Mouse (Mus musculus) myocyte (in vitro differentiated cells): Measurements from ENCODE around the gene Ulk4. TPM values are rescaled to one million over a fixed set of nuclear protein-coding genes. Genes with fewer than 3 reads are reported as not detected.

ENCODE experiments used
- H3K27me3 ChIP-seq: one replicate; pipeline ENCODE4 v1.6.1; 2011; ENCODE audit not compliant: control insufficient read depth, insufficient read depth, insufficient read length
- H3K36me3 ChIP-seq: one replicate; pipeline ENCODE4 v1.6.1; 2011; ENCODE audit not compliant: control insufficient read depth, insufficient read depth
- H3K4me2 ChIP-seq: one replicate; pipeline ENCODE4 v1.6.1; 2011; ENCODE audit warnings: low read depth, control low read depth
- H3K4me3 ChIP-seq: one replicate; pipeline ENCODE4 v1.5.1; 2011; ENCODE audit warnings: mild to moderate bottlenecking, control low read depth, moderate library complexity
- H3K79me2 ChIP-seq: one replicate; pipeline ENCODE4 v1.6.1; 2011; ENCODE audit not compliant: control insufficient read depth, insufficient read depth
- H3ac ChIP-seq: one replicate; pipeline ENCODE4 v1.6.1; 2011; ENCODE audit not compliant: control insufficient read depth, insufficient read length
- CEBPB ChIP-seq: IDR thresholded peaks from 2 replicates; pipeline ENCODE4 v1.6.1; 2011; ENCODE audit warnings: mild to moderate bottlenecking, moderate library complexity; ENCODE audit not compliant: poor library complexity, insufficient read depth, severe bottlenecking
- E2F4 ChIP-seq: IDR thresholded peaks from one replicate; pipeline ENCODE4 v1.6.1; 2011; ENCODE audit warnings: mild to moderate bottlenecking, control low read depth, moderate library complexity; ENCODE audit not compliant: insufficient read depth
- MAX ChIP-seq: IDR thresholded peaks from one replicate; pipeline ENCODE4 v1.6.1; 2011; ENCODE audit warnings: low read depth, mild to moderate bottlenecking, control low read depth
- MYOD1 ChIP-seq, 3 experiments: IDR thresholded peaks; one replicate each; pipeline ENCODE4 v1.6.1; 2011; ENCODE audit warnings: control low read depth in 2 of 3, low read depth in 2 of 3, mild to moderate bottlenecking in 2 of 3, moderate library complexity in 1 of 3; ENCODE audit not compliant: insufficient read length in 2 of 3, control insufficient read depth in 1 of 3
- MYOG ChIP-seq, 3 experiments: IDR thresholded peaks; one replicate each; pipeline ENCODE4 v1.6.1; 2011; ENCODE audit warnings: control low read depth in 2 of 3, low read depth in 2 of 3, mild to moderate bottlenecking in 2 of 3; ENCODE audit not compliant: insufficient read length in 2 of 3, control insufficient read depth in 1 of 3, insufficient read depth in 1 of 3
- POLR2A ChIP-seq: IDR thresholded peaks from one replicate; pipeline ENCODE4 v1.6.1; 2011; ENCODE audit warnings: low read depth, mild to moderate bottlenecking, control low read depth, moderate library complexity; ENCODE audit not compliant: insufficient read length
- POLR2AphosphoS2 ChIP-seq: IDR thresholded peaks from one replicate; pipeline ENCODE4 v1.6.1; 2011; ENCODE audit warnings: low read depth, control low read depth; ENCODE audit not compliant: insufficient read length
- REST ChIP-seq: IDR thresholded peaks from one replicate; pipeline ENCODE4 v1.6.1; 2011; ENCODE audit warnings: mild to moderate bottlenecking, control low read depth, moderate library complexity; ENCODE audit not compliant: insufficient read depth, insufficient read length
- SRF ChIP-seq: IDR thresholded peaks from one replicate; pipeline ENCODE4 v1.6.1; 2011; ENCODE audit warnings: low read depth; ENCODE audit not compliant: control insufficient read depth, insufficient read length
- TCF12 ChIP-seq: IDR thresholded peaks from one replicate; pipeline ENCODE4 v1.6.1; 2011; ENCODE audit warnings: mild to moderate bottlenecking, control low read depth; ENCODE audit not compliant: poor library complexity, insufficient read depth, severe bottlenecking
- TCF3 ChIP-seq: IDR thresholded peaks from one replicate; pipeline ENCODE4 v1.6.1; 2011; ENCODE audit warnings: low read depth, control low read depth; ENCODE audit not compliant: insufficient read length
- USF1 ChIP-seq: IDR thresholded peaks from one replicate; pipeline ENCODE4 v1.6.1; 2011; ENCODE audit warnings: low read depth, mild to moderate bottlenecking, control low read depth, moderate library complexity
- polyA plus RNA-seq: library from polyadenylated mRNA; unstranded; fragments of >200 nt; fragmentation: generic; extraction: Trizol; gene quantifications from one replicate; pipeline ENCODE4 v1.2.1, GENCODE M21; 2012; ENCODE audit warnings: missing spikeins

Gene Ulk4
- polyA plus RNA-seq, 1 experiment, result 0.85 TPM

DNA sequence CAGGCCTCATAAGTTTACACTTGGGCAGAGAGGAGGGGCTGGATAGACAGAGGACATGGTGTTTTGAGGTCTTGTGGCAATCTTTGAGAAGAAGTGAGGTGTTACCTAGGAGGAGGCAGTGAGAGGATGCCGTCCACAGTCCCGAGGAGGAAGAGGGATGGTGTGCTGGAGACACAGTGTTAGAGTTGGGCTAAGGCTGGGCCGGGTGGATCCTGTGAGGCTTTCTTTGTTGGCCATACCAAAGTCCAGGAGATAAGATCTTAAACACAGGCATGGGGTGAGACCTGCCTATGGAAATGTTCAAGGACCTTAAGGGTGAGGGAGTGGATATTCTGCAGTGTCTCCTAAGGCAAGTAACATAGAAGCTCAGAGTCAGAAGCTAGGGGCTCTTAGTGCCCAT lies 325.1 kb downstream of the Ulk4 start:
- no peak overlapping the region for H3K4me3 ChIP-seq
- no peak overlapping the region for H3K4me2 ChIP-seq
- H3ac ChIP-seq, result no peak overlapping the region
- peaks cover 67% of the 10 kb centered on the region for H3K79me2 ChIP-seq
- H3K27me3 ChIP-seq, result no peaks in the 10 kb centered on the region
- TF ChIP-seq POLR2A (no peak), E2F4 (no peak)
- H3K36me3 ChIP-seq, result peaks cover 69% of the 10 kb centered on the region

DNA sequence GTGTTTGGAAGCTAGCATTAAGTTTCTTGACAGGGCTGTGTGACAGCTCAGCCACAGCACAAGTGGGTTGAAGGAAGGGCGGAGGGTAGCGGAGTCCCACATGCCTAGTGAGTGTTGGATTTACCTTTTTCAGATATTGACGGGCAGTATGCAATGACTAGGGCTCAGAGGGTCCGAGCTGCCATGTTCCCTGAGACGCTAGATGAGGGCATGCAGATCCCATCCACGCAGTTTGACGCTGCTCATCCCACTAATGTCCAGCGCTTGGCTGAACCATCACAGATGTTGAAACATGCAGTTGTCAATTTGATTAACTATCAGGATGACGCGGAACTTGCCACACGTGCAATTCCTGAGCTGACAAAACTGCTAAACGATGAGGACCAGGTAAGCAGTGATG lies 326.2 kb downstream of the Ulk4 start:
- TF ChIP-seq TCF12 (no peak), MYOG (IDR thresholded peaks at IDR 0.05; ENCODE audit: control insufficient read depth in 1 of 3, insufficient read depth in 1 of 3, insufficient read length in 2 of 3, low read depth in 2 of 3) (no peak), MYOD1 (IDR thresholded peaks at IDR 0.05; ENCODE audit: control insufficient read depth in 1 of 3, insufficient read length in 2 of 3, low read depth in 2 of 3) (no peak), REST (no peak), POLR2A (no peak), E2F4 (no peak), MAX (no peak), POLR2AphosphoS2 (no peak), CEBPB (no peak), SRF (no peak), USF1 (no peak), TCF3 (no peak)
- no peak overlapping the region for H3ac ChIP-seq
- H3K4me2 ChIP-seq, result no peak overlapping the region
- peaks cover 79% of the 10 kb centered on the region for H3K79me2 ChIP-seq
- H3K4me3 ChIP-seq, result no peak overlapping the region
- no peaks in the 10 kb centered on the region for H3K27me3 ChIP-seq
- peaks cover 57% of the 10 kb centered on the region for H3K36me3 ChIP-seq

DNA sequence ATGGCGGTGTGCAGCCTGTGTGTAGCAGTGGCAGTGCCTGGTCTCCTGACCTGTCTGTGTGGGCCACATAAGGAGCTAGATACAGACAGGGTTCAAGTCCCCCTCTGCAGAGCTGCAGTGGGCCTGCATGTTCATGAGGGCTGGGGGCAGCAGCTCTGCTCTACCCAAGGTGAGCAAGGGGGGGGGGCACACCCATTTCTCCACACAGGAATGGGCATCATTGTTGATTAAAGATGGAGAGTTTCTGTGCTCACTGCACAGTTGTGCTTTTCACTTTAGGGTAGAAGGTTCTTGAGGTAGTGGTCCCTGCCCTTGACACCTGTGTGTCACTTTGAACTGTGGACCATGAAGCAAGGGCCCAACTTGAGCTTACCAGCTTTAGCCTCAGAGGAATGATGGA lies 328.2 kb downstream of the Ulk4 start:
- Histone ChIP-seq H3K4me3 (no peak overlapping the region), H3K27me3 (no peaks in the 10 kb centered on the region), H3K4me2 (no peak overlapping the region), H3K36me3 (peaks cover 38% of the 10 kb centered on the region), H3K79me2 (peaks cover 96% of the 10 kb centered on the region), H3ac (no peak overlapping the region)
- TF ChIP-seq E2F4 (no peak), POLR2A (peak; percentile 15)

GRCm38 (mm10) chr9:120946131-120946530 lies 330.9 kb downstream of the Ulk4 start:
- Histone ChIP-seq H3K27me3 (no peaks in the 10 kb centered on the region), H3K4me2 (no peak overlapping the region), H3ac (no peak overlapping the region), H3K4me3 (no peak overlapping the region), H3K79me2 (peaks cover 100% of the 10 kb centered on the region), H3K36me3 (peaks cover 11% of the 10 kb centered on the region)
- TF ChIP-seq TCF3 (no peak), POLR2A (no peak)

- Histone ChIP-seq H3K79me2 (peaks cover 100% of the 10 kb centered on the region), H3K36me3 (no peaks in the 10 kb centered on the region), H3K4me2 (no peak overlapping the region), H3K27me3 (no peaks in the 10 kb centered on the region), H3K4me3 (no peak overlapping the region), H3ac (no peak overlapping the region)
- TF ChIP-seq POLR2A (no peak), TCF3 (no peak), E2F4 (no peak), POLR2AphosphoS2 (no peak), MYOG (IDR thresholded peaks at IDR 0.05; ENCODE audit: control insufficient read depth in 1 of 3, insufficient read depth in 1 of 3, insufficient read length in 2 of 3, low read depth in 2 of 3) (no peak), CEBPB (no peak), REST (no peak), MYOD1 (IDR thresholded peaks at IDR 0.05; ENCODE audit: control insufficient read depth in 1 of 3, insufficient read length in 2 of 3, low read depth in 2 of 3) (no peak), USF1 (no peak), MAX (no peak), SRF (no peak), TCF12 (no peak)
These were observed 332.8 kb downstream of the Ulk4 start for GRCm38 (mm10) chr9:120944211-120944610.

GRCm38 (mm10) chr9:120943757-120944156 lies 333.2 kb downstream of the Ulk4 start:
- Histone ChIP-seq H3K4me3 (no peak overlapping the region), H3K27me3 (no peaks in the 10 kb centered on the region), H3ac (no peak overlapping the region), H3K4me2 (no peak overlapping the region), H3K79me2 (peaks cover 100% of the 10 kb centered on the region), H3K36me3 (no peaks in the 10 kb centered on the region)
- TF ChIP-seq SRF (no peak), REST (no peak), MYOG (IDR thresholded peaks at IDR 0.05; ENCODE audit: control insufficient read depth in 1 of 3, insufficient read depth in 1 of 3, insufficient read length in 2 of 3, low read depth in 2 of 3) (no peak), USF1 (no peak), CEBPB (no peak), E2F4 (no peak), TCF3 (no peak), POLR2A (no peak), MYOD1 (IDR thresholded peaks at IDR 0.05; ENCODE audit: control insufficient read depth in 1 of 3, insufficient read length in 2 of 3, low read depth in 2 of 3) (no peak), MAX (no peak), TCF12 (no peak), POLR2AphosphoS2 (no peak)
